In genomic region chr11:121056536-121057236, GRCm38 (mm10) we compare ENCODE assay signal across 12 mouse cellular contexts. TPM values are rescaled to one million over a fixed set of nuclear protein-coding genes. Genes with fewer than 3 reads are reported as not detected.
A peak's percentile ranks its signal among the peaks of the same experiment; 100 is the strongest.
DNase-seq lines count a peak whose midpoint lies in the region; ATAC-seq and TF ChIP-seq lines count a peak whose summit lies in the region.
"Had no signal": no experiment of that assay in that cellular context is flagged by ENCODE, and none has a peak within 500 bp of the region (broad histone marks: within the 10 kb centered on the region; RNA-seq: fewer than 3 reads in every experiment).

No protein-coding gene starts in this region.

- H3K27ac ChIP-seq in embryonic facial prominence, embryonic 14.5 days (replicated peaks; ENCODE audit: low read depth, low read length) = no peak overlapping the region
- peak overlapping the region; percentile 68 for H3K27ac ChIP-seq in kidney, postnatal 0 days
- H3K27ac ChIP-seq in lung, postnatal 0 days (ENCODE audit: low read length) = no peak overlapping the region

- H3K4me2 ChIP-seq in embryonic facial prominence, embryonic 14.5 days (ENCODE audit: low read depth, low read length) = no peak overlapping the region
- H3K4me2 ChIP-seq in kidney, postnatal 0 days (ENCODE audit: low read length) = no peak overlapping the region
- no peak overlapping the region for H3K4me2 ChIP-seq in lung, postnatal 0 days (replicated peaks; ENCODE audit: low read depth, low read length)
- H3K4me2 ChIP-seq: heart, embryonic 12.5 days had no signal

- ATAC-seq in embryonic facial prominence, embryonic 14.5 days (ENCODE audit: low read depth) = peak; percentile 15; the same call in 1 of the 2 replicates
- ATAC-seq in kidney, postnatal 0 days (replicated peaks; ENCODE audit: low FRiP score, low read depth) = peak; percentile 55; the same call in 1 of the 2 replicates
- peak; percentile 41 for ATAC-seq in lung, postnatal 0 days

- no peaks in the 10 kb centered on the region for H3K4me1 ChIP-seq in embryonic facial prominence, embryonic 14.5 days (ENCODE audit: control insufficient read depth, insufficient read depth, low read length)
- 0 out of 2 replicates have a peak, but pooled peaks cover 3% of the 10 kb centered on the region for H3K4me1 ChIP-seq in kidney, postnatal 0 days (replicated peaks; ENCODE audit: insufficient read depth, low read length)
- no peaks in the 10 kb centered on the region; the same call in 1 of the 2 replicates for H3K4me1 ChIP-seq in lung, postnatal 0 days (ENCODE audit: insufficient read depth, low read depth, low read length)

- WGBS in embryonic facial prominence, embryonic 14.5 days = 48% methylated on average over 7 of the region's 7 CpGs
- 29% methylated on average over 7 of the region's 7 CpGs for WGBS in kidney, postnatal 0 days
- 22% methylated on average over 7 of the region's 7 CpGs for WGBS in lung, postnatal 0 days

- intact Hi-C loops in left cerebral cortex, postnatal 36 days (cut with DNase I) = no loop called here

- H3K9me3 ChIP-seq in embryonic facial prominence, embryonic 14.5 days (ENCODE audit: control insufficient read depth, low read length) = no peaks in the 10 kb centered on the region
- H3K9me3 ChIP-seq in kidney, postnatal 0 days (replicated peaks; ENCODE audit: low read length) = no peaks in the 10 kb centered on the region
- H3K9me3 ChIP-seq in lung, postnatal 0 days (ENCODE audit: low read length) = no peaks in the 10 kb centered on the region
- H3K9me3 ChIP-seq: heart, embryonic 12.5 days had no signal

- H3K27me3 ChIP-seq in embryonic facial prominence, embryonic 14.5 days (replicated peaks; ENCODE audit: control insufficient read depth, insufficient read depth, low read length) = no peaks in the 10 kb centered on the region
- H3K27me3 ChIP-seq in kidney, postnatal 0 days (ENCODE audit: insufficient read depth, low read length) = no peaks in the 10 kb centered on the region
- no peaks in the 10 kb centered on the region for H3K27me3 ChIP-seq in lung, postnatal 0 days (replicated peaks; ENCODE audit: insufficient read depth, low read length)

- peak; percentile 50 for DNase-seq in 416B (ENCODE audit: low read depth)
- peak; percentile 40 for DNase-seq in embryonic facial prominence, embryonic 14.5 days (ENCODE audit: low spot score)
- peak; percentile 69 for DNase-seq in kidney, postnatal 0 days (ENCODE audit: low spot score)
- no peak for DNase-seq in lung, postnatal 0 days (ENCODE audit: low spot score)
- DNase-seq in right cerebral cortex, postnatal 4 days = no peak
- DNase-seq in urinary bladder, postnatal 25 days (ENCODE audit: low spot score) = no peak
- DNase-seq in left cerebral cortex, postnatal 36 days (ENCODE audit: low spot score in 2 of 2) = no peak
- no peak for DNase-seq in right cerebral cortex, postnatal 25 days
- DNase-seq: left cerebral cortex, postnatal 4 days had no signal

- H3K36me3 ChIP-seq in embryonic facial prominence, embryonic 14.5 days (ENCODE audit: control insufficient read depth, insufficient read depth, low read length) = no peaks in the 10 kb centered on the region
- no peaks in the 10 kb centered on the region for H3K36me3 ChIP-seq in kidney, postnatal 0 days (ENCODE audit: insufficient read depth, low read length)
- no peaks in the 10 kb centered on the region for H3K36me3 ChIP-seq in lung, postnatal 0 days (ENCODE audit: insufficient read depth, low read length)
- H3K36me3 ChIP-seq: heart, embryonic 12.5 days had no signal

- TF ChIP-seq CTCF in kidney, postnatal 0 days (IDR thresholded peaks at IDR 0.05; ENCODE audit: low read depth) = no peak
- TF ChIP-seq CTCF in lung, postnatal 0 days (IDR thresholded peaks at IDR 0.05) = no peak

- TF ChIP-seq EP300 in lung, postnatal 0 days (IDR thresholded peaks at IDR 0.05) = no peak

- no peak overlapping the region for H3K4me3 ChIP-seq in embryonic facial prominence, embryonic 14.5 days (ENCODE audit: low read depth, low read length)
- no peak overlapping the region for H3K4me3 ChIP-seq in kidney, postnatal 0 days (replicated peaks; ENCODE audit: low read depth, low read length)
- H3K4me3 ChIP-seq in lung, postnatal 0 days (ENCODE audit: low read depth, low read length) = no peak overlapping the region
- H3K4me3 ChIP-seq: heart, embryonic 12.5 days had no signal

- no peak overlapping the region for H3K9ac ChIP-seq in embryonic facial prominence, embryonic 14.5 days (ENCODE audit: low read depth, low read length)
- H3K9ac ChIP-seq in kidney, postnatal 0 days (ENCODE audit: low read depth, low read length) = no peak overlapping the region
- no peak overlapping the region for H3K9ac ChIP-seq in lung, postnatal 0 days (replicated peaks; ENCODE audit: low read depth)
- H3K9ac ChIP-seq: heart, embryonic 12.5 days had no signal

RNA-seq across cellular contexts. Expression of gene Sectm1b, which starts 6.7 kb away (rescaled TPM):
- polyA plus RNA-seq in embryonic facial prominence, embryonic 14.5 days (2014; fragmentation: Nextera tagmentation; extraction: Ambion mirVana) = 0.34 and 0.72 TPM in 2 replicates
- 2.0 and 2.4 TPM in 2 replicates for polyA plus RNA-seq in kidney, postnatal 0 days (2015; fragmentation: Nextera tagmentation; extraction: Ambion mirVana)
- polyA plus RNA-seq in lung, postnatal 0 days (2015; fragmentation: Nextera tagmentation; extraction: Ambion mirVana) = 0.24 and 0.31 TPM in 2 replicates
- total RNA-seq in left cerebral cortex, postnatal 36 days (2021) = not detected
- total RNA-seq: left cerebral cortex, postnatal 4 days had no signal
- polyA plus RNA-seq: cortical plate, adult 2 months; forebrain, embryonic 11.5 days; heart, embryonic 12.5 days had no signal

RNA-seq across cellular contexts. Expression of gene Cd7, which starts 17.5 kb away (rescaled TPM):
- 0.93 and 1.1 TPM in 2 replicates for polyA plus RNA-seq in embryonic facial prominence, embryonic 14.5 days (2014; fragmentation: Nextera tagmentation; extraction: Ambion mirVana)
- 0.16 and 0.23 TPM in 2 replicates for polyA plus RNA-seq in kidney, postnatal 0 days (2015; fragmentation: Nextera tagmentation; extraction: Ambion mirVana)
- polyA plus RNA-seq in lung, postnatal 0 days (2015; fragmentation: Nextera tagmentation; extraction: Ambion mirVana) = 2.4 TPM in 2 replicates
- 1 to 10 TPM; 2.1 TPM for total RNA-seq in left cerebral cortex, postnatal 36 days (2021)
- total RNA-seq: left cerebral cortex, postnatal 4 days had no signal
- polyA plus RNA-seq: forebrain, embryonic 11.5 days; heart, embryonic 12.5 days had no signal

RNA-seq across cellular contexts. Expression of gene Sectm1a, which starts 24.3 kb away (rescaled TPM):
- 0.22 and 0.80 TPM in 2 replicates for polyA plus RNA-seq in embryonic facial prominence, embryonic 14.5 days (2014; fragmentation: Nextera tagmentation; extraction: Ambion mirVana)
- polyA plus RNA-seq in kidney, postnatal 0 days (2015; fragmentation: Nextera tagmentation; extraction: Ambion mirVana) = 0.63 and 0.73 TPM in 2 replicates
- polyA plus RNA-seq in lung, postnatal 0 days (2015; fragmentation: Nextera tagmentation; extraction: Ambion mirVana) = 0.29 TPM in 2 replicates
- not detected for total RNA-seq in left cerebral cortex, postnatal 36 days (2021)
- polyA plus RNA-seq: cortical plate, adult 2 months; forebrain, embryonic 11.5 days; heart, embryonic 12.5 days had no signal

Comparison
In these comparisons a context has a peak if more than half of its experiments do, and no peak if none do; other contexts are left out.
1. DNase-seq: peak in 416B (single experiment), embryonic facial prominence, embryonic 14.5 days (single experiment) and kidney, postnatal 0 days (single experiment); none in lung, postnatal 0 days (single experiment), right cerebral cortex, postnatal 4 days (single experiment), urinary bladder, postnatal 25 days (single experiment), left cerebral cortex, postnatal 36 days (0 of 2) and right cerebral cortex, postnatal 25 days (single experiment).
2. Peak in every context shown above with its lines, with median percentiles within 50 percentile points of each other: ATAC-seq.